Mouse (Mus musculus) lung, embryonic 14.5 days (tissue): ENCODE measurements at regions not wholly inside any gene's neighbourhood (a gene's known extent, or its start where the extent isn't known, plus 50 kb on each side); places are given as distances from the start of the nearest gene placed in this dataset.

ENCODE experiments used
- ATAC-seq: fragments of 200-750 bp; cut with Nextera tagmentation; 2 replicates; pipeline ENCODE4 v1.8.0; 2017; ENCODE audit warnings: mild to moderate bottlenecking, moderate TSS enrichment, moderate library complexity; ENCODE audit not compliant: insufficient read depth
- DNase-seq: peaks from one replicate; pipeline ENCODE4 v3.0.0-alpha.2; 2015
- H3K27ac ChIP-seq: fragments of 300-500 bp; sonication (generic); 2 replicates; pipeline ENCODE4 v1.5.1; 2014; ENCODE audit warnings: low read depth, mild to moderate bottlenecking, moderate library complexity
- H3K27me3 ChIP-seq: fragments of 300-500 bp; sonication (generic); 2 replicates; pipeline ENCODE4 v1.6.1; 2014; ENCODE audit warnings: low read length, control low read depth; ENCODE audit not compliant: insufficient read depth
- H3K36me3 ChIP-seq: fragments of 300-500 bp; sonication (generic); 2 replicates; pipeline ENCODE4 v1.6.1; 2014; ENCODE audit warnings: control low read depth; ENCODE audit not compliant: insufficient read depth
- H3K4me1 ChIP-seq: fragments of 300-500 bp; sonication (generic); 2 replicates; pipeline ENCODE4 v1.6.1; 2014; ENCODE audit warnings: antibody characterized with exemption, control low read depth; ENCODE audit not compliant: insufficient read depth
- H3K4me2 ChIP-seq: fragments of 300-500 bp; sonication (generic); 2 replicates; pipeline ENCODE4 v1.6.1; 2014; ENCODE audit warnings: mild to moderate bottlenecking
- H3K4me3 ChIP-seq: fragments of 300-500 bp; sonication (generic); 2 replicates; pipeline ENCODE4 v1.5.1; 2014; ENCODE audit warnings: low read depth, low read length
- H3K9ac ChIP-seq: fragments of 300-500 bp; sonication (generic); 2 replicates; pipeline ENCODE4 v1.6.1; 2014
- H3K9me3 ChIP-seq: fragments of 300-500 bp; sonication (generic); 2 replicates; pipeline ENCODE4 v1.6.1; 2016; ENCODE audit warnings: low read depth, low read length, control low read depth
- CTCF ChIP-seq: IDR thresholded peaks from 2 replicates; pipeline ENCODE4 v1.5.1; 2016; ENCODE audit warnings: antibody characterized with exemption, low read depth
- WGBS: fragments of 180-500 bp; shearing (Covaris S2); extraction: QIAGEN DNeasy Blood & Tissue Kit; methylation state at CpG from one replicate; pipeline ENCODE4 v1.1.7; 2014; 5-methylcytosine and 5-hydroxymethylcytosine counted together

- Histone ChIP-seq H3K36me3 (no peaks in the 10 kb centered on the region), H3K27ac (no peak overlapping the region), H3K4me3 (no peak overlapping the region), H3K9ac (no peak overlapping the region), H3K4me2 (no peak overlapping the region), H3K4me1 (no peaks in the 10 kb centered on the region), H3K9me3 (no peaks in the 10 kb centered on the region), H3K27me3 (no peaks in the 10 kb centered on the region)
- no peak for TF ChIP-seq CTCF
- 68% methylated on average over 3 of the region's 3 CpGs for WGBS
- ATAC-seq (no peak), DNase-seq (no peak)
Observed at GRCm38 (mm10) chr9:103849079-103849478, 87.4 kb upstream of the Tmem108 start.

DNA sequence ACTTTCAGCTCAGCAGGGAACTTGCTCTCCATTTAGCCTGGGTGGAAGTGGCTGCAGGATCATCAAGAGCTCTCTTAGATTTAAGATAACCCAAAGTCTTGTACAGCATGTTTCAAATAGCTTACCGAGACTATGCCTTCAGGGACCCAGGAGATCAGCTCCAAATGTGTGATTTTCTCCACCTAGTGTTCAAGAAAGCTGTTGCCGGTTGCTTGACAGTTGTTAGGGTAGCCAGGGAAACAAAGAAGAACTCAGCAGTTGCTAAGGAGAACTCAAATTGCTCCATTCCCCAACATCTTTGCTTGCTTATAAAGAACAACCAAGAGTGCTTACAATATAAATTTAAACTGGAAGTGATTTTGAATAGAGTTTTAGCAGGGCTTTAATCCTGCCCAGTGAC is 91.1 kb upstream of the Tmem108 start:
- no peak overlapping the region for H3K4me3 ChIP-seq
- H3K4me1 ChIP-seq, result no peaks in the 10 kb centered on the region
- WGBS, result 72% methylated on average over 2 of the region's 2 CpGs
- H3K36me3 ChIP-seq, result no peaks in the 10 kb centered on the region
- H3K9ac ChIP-seq, result no peak overlapping the region
- no peak overlapping the region for H3K27ac ChIP-seq
- H3K4me2 ChIP-seq, result no peak overlapping the region
- ATAC-seq (no peak), DNase-seq (no peak)
- peak; percentile 5; the same call in 1 of the 2 replicates for TF ChIP-seq CTCF
- H3K27me3 ChIP-seq, result no peaks in the 10 kb centered on the region
- H3K9me3 ChIP-seq, result no peaks in the 10 kb centered on the region

DNA sequence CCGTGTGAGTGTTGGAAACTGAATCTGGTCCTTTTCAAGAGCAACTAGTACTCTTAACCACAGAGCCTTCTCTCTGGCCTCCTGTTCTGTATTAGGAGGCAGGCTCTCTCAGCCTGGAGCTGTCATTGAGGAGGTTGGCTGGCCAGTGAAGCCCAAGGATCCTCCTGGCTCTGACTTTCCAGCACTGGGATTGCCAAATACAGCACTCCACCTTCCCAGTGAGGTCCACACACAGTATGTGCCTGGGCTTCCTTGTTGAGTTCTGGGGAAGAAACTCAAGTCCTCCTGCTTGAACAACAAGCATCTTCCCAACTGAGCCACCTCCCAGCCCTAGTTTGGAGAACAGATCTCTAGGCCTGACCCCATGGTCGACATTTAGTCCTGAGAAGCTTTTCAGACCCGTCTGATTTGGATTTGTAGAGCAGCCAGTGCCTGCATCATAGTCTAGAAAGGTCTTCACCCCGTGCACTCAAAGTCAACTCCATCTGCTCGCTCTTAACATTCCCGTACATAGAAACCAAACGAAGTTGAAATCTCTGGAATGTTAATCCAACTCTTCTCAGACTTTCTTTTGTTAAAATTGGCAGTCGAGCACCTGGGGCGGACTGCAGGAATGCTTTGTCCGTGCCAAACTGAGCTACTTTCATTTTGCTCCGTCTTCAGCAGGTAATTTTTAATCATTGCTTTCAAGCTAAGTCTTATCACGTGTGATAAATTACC is 99.2 kb upstream of the Tmem108 start:
- H3K9ac ChIP-seq, result no peak overlapping the region
- 0 out of 2 replicates have a peak, but pooled peaks cover 6% of the 10 kb centered on the region for H3K4me1 ChIP-seq
- peak; percentile 59 for DNase-seq
- WGBS, result 33% methylated on average over 12 of the region's 12 CpGs
- ATAC-seq, result peak; percentile 78
- TF ChIP-seq CTCF, result no peak
- H3K4me3 ChIP-seq, result no peak overlapping the region
- H3K36me3 ChIP-seq, result no peaks in the 10 kb centered on the region
- H3K9me3 ChIP-seq, result no peaks in the 10 kb centered on the region
- H3K27me3 ChIP-seq, result no peaks in the 10 kb centered on the region
- H3K27ac ChIP-seq, result peak overlapping the region; percentile 92
- H3K4me2 ChIP-seq, result no peak overlapping the region

GRCm38 (mm10) chr9:103862493-103862892 is 100.9 kb upstream of the Tmem108 start:
- 84% methylated on average over 7 of the region's 7 CpGs for WGBS
- H3K36me3 ChIP-seq, result no peaks in the 10 kb centered on the region
- no peak overlapping the region for H3K27ac ChIP-seq
- 0 out of 2 replicates have a peak, but pooled peaks cover 6% of the 10 kb centered on the region for H3K4me1 ChIP-seq
- H3K4me3 ChIP-seq, result no peak overlapping the region
- no peaks in the 10 kb centered on the region for H3K27me3 ChIP-seq
- H3K4me2 ChIP-seq, result no peak overlapping the region
- ATAC-seq (no peak), DNase-seq (no peak)
- TF ChIP-seq CTCF, result no peak
- H3K9me3 ChIP-seq, result no peaks in the 10 kb centered on the region
- H3K9ac ChIP-seq, result no peak overlapping the region

DNA sequence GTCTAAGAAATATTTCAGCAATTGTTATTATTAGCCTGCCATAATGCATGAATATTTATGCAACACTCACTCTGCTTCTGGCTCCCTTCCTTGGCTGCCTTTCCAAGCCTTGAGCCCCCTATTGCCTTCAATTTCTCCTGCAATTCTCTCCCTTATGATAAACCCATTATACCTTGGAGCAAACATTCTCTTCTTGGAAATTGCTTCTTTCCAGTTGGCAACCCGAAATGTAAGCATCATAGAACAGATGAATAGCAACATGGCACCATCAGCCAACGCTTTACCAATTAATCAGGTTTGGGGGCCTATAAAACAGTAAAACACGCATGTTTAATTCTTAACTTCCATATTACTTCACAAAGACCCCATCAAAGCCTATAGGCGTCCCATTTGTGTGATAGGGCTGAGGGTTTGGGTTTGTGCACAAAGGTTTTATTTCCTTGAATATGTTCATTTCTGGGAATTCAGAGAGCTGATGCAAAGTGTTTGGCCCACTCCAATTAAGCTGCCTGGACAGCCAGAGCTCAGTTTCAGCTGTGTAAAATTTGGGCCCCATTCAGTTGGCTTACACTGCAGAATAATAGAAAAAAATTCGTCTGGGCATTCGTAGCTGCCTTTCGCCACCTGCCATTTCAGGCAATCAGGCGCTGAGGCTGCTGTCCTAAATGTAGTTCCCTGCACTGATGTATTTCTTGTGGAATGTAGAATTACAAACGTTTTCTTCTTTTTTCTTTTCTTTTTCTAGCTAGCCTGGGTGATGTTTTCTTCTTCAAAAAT is 106.0 kb upstream of the Tmem108 start:
- Histone ChIP-seq H3K4me2 (no peak overlapping the region), H3K4me1 (no peaks in the 10 kb centered on the region), H3K27ac (no peak overlapping the region), H3K9ac (no peak overlapping the region), H3K9me3 (no peaks in the 10 kb centered on the region), H3K27me3 (no peaks in the 10 kb centered on the region), H3K36me3 (no peaks in the 10 kb centered on the region), H3K4me3 (no peak overlapping the region)
- WGBS, result 66% methylated on average over 9 of the region's 9 CpGs
- no peak for DNase-seq
- TF ChIP-seq CTCF, result no peak
- no peak for ATAC-seq

DNA sequence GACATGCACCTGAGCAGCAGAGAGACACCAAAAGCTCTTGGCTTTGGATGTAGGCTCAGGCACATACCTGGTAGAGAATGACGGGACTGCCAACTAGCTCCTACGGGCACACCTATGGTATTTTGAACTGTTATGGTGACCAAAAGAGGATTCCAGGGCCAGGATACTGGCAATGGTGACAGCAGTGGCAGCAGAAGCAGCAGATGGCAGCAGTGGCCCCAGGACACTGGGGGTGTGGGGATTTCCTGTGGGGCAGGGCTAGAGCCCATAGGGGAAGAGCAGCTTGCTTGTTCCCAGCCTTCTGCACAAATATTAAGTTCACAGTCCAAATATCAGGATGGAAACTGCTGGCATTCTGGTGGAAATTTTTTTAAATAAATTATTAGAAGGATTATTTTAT is 107.6 kb upstream of the Tmem108 start:
- H3K27me3 ChIP-seq, result no peaks in the 10 kb centered on the region
- H3K4me2 ChIP-seq, result no peak overlapping the region
- TF ChIP-seq CTCF, result no peak
- no peaks in the 10 kb centered on the region for H3K9me3 ChIP-seq
- H3K9ac ChIP-seq, result no peak overlapping the region
- 87% methylated on average over 2 of the region's 2 CpGs for WGBS
- no peaks in the 10 kb centered on the region for H3K36me3 ChIP-seq
- no peak overlapping the region for H3K4me3 ChIP-seq
- no peaks in the 10 kb centered on the region for H3K4me1 ChIP-seq
- DNase-seq, result no peak
- ATAC-seq, result no peak
- no peak overlapping the region for H3K27ac ChIP-seq

GRCm38 (mm10) chr9:103872119-103872518 is 110.5 kb upstream of the Tmem108 start:
- WGBS, result 64% methylated on average over 1 of the region's 1 CpGs
- DNase-seq (no peak), ATAC-seq (no peak)
- Histone ChIP-seq H3K4me3 (no peak overlapping the region), H3K27me3 (no peaks in the 10 kb centered on the region), H3K9ac (no peak overlapping the region), H3K36me3 (no peaks in the 10 kb centered on the region), H3K9me3 (no peaks in the 10 kb centered on the region), H3K27ac (no peak overlapping the region), H3K4me1 (no peaks in the 10 kb centered on the region), H3K4me2 (no peak overlapping the region)
- TF ChIP-seq CTCF, result no peak
